Mouse (Mus musculus) midbrain, embryonic 12.5 days (tissue): Measurements from ENCODE around the gene Pom121. TPM values are rescaled to one million over a fixed set of nuclear protein-coding genes. Genes with fewer than 3 reads are reported as not detected.

Experiments
- ATAC-seq: fragments of 200-750 bp; cut with Nextera tagmentation; 2 replicates; pipeline ENCODE4 v1.8.0; 2017; ENCODE audit warnings: low read depth, moderate TSS enrichment, moderate library complexity; ENCODE audit not compliant: low FRiP score
- H3K27ac ChIP-seq: fragments of 300-500 bp; sonication (generic); replicated peaks from 2 replicates; pipeline ENCODE4 v1.5.1; 2016; ENCODE audit warnings: mild to moderate bottlenecking
- H3K27me3 ChIP-seq: fragments of 300-500 bp; sonication (generic); 2 replicates; pipeline ENCODE4 v1.6.1; 2016; ENCODE audit warnings: mild to moderate bottlenecking
- H3K36me3 ChIP-seq: fragments of 300-500 bp; sonication (generic); 2 replicates; pipeline ENCODE4 v1.6.1; 2016
- H3K4me1 ChIP-seq: fragments of 300-500 bp; sonication (generic); 2 replicates; pipeline ENCODE4 v1.6.1; 2016
- H3K4me2 ChIP-seq: fragments of 300-500 bp; sonication (generic); replicated peaks from 2 replicates; pipeline ENCODE4 v1.6.1; 2016; ENCODE audit warnings: mild to moderate bottlenecking, moderate library complexity
- H3K4me3 ChIP-seq: fragments of 300-500 bp; sonication (generic); 2 replicates; pipeline ENCODE4 v1.5.1; 2016; ENCODE audit warnings: mild to moderate bottlenecking
- H3K9ac ChIP-seq: fragments of 300-500 bp; sonication (generic); replicated peaks from 2 replicates; pipeline ENCODE4 v1.6.1; 2016; ENCODE audit warnings: mild to moderate bottlenecking, moderate library complexity
- H3K9me3 ChIP-seq: fragments of 300-500 bp; sonication (generic); 2 replicates; pipeline ENCODE4 v1.6.1; 2016; ENCODE audit warnings: mild to moderate bottlenecking
- WGBS: fragments of 180-500 bp; shearing (Covaris S2); methylation state at CpG from one replicate; pipeline ENCODE4 v1.1.7; 2016; 5-methylcytosine and 5-hydroxymethylcytosine counted together
- polyA plus RNA-seq: library from polyadenylated mRNA; unstranded; fragments of >200 nt; fragmentation: Nextera tagmentation; extraction: Ambion mirVana; gene quantifications from 2 replicates; pipeline ENCODE4 v1.2.1, GENCODE M21; 2016

The Pom121 gene
- 20.9 and 24.9 TPM in 2 replicates for polyA plus RNA-seq

- H3K27ac ChIP-seq: peak within 1 kb of the TSS; percentile 90
- WGBS: under 1% methylated on average over 109 of the region's 110 CpGs
- ATAC-seq: peak; percentile 90
- peak within 1 kb of the TSS; percentile 98 for H3K9ac ChIP-seq
- H3K4me1 ChIP-seq: peaks cover 14% of the 10 kb centered on the region
- no peaks in the 10 kb centered on the region for H3K9me3 ChIP-seq
- peak within 1 kb of the TSS; percentile 99 for H3K4me3 ChIP-seq
- peaks cover 31% of the 10 kb centered on the region for H3K36me3 ChIP-seq
- peak within 1 kb of the TSS; percentile 82 for H3K4me2 ChIP-seq
- H3K27me3 ChIP-seq: 0 out of 2 replicates have a peak, but pooled peaks cover 4% of the 10 kb centered on the region
Observed at GRCm38 (mm10) chr5:135394004-135394823, at the start of gene Pom121. Gene Pom121, minus strand, starts transcription at chr5:135394546.

DNA sequence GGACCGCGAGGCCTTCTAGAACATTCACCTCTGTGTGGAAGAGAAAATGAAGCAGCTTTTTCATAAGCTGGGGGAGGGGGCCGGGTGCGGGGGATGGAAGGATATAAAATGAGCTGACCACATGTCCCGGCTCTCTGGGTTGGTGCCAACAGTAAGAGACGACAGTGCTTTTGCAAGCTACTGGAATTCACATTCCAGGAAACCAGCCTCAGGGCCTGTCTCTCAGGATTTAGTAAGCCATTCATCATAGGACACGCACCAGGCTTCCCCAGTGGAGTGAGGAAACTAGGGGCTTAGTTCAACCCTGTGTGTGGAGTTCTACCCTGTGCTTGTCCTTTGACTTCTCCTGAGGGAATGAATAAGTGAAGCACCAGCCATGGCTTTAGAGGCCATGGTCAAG, 48.1 kb upstream of the Pom121 start:
- Histone ChIP-seq H3K27me3 (no peaks in the 10 kb centered on the region), H3K9me3 (no peaks in the 10 kb centered on the region), H3K4me3 (no peak overlapping the region), H3K4me1 (no peaks in the 10 kb centered on the region), H3K9ac (no peak overlapping the region), H3K4me2 (no peak overlapping the region), H3K36me3 (peaks cover 90% of the 10 kb centered on the region), H3K27ac (no peak overlapping the region)
- 90% methylated on average over 7 of the region's 7 CpGs for WGBS
- ATAC-seq: no peak

DNA sequence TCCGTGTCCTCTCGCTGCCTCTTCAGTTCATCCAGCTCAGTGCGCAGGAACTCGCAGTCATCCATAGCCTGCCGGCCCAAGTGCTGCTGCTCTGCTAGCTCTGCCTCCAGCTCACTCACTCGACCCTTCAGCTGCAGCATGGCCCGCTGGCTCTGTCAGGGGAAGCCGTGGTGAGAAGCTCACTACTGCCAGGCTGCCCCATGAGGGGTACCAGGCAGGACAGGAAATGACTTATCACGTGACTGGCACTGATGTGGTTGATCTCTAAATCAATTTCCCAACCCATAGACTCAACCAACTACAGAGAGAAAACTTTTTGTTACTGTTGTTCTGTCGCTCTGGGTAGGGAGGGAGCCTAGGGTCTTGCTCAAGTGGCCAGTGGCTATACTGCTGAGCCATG, 40.7 kb upstream of the Pom121 start:
- H3K27me3 ChIP-seq: no peaks in the 10 kb centered on the region
- no peak overlapping the region for H3K9ac ChIP-seq
- no peaks in the 10 kb centered on the region for H3K4me1 ChIP-seq
- no peak overlapping the region for H3K27ac ChIP-seq
- H3K36me3 ChIP-seq: peaks cover 85% of the 10 kb centered on the region
- no peak overlapping the region for H3K4me2 ChIP-seq
- ATAC-seq: no peak
- H3K4me3 ChIP-seq: no peak overlapping the region
- peaks cover 5% of the 10 kb centered on the region; the same call in 1 of the 2 replicates for H3K9me3 ChIP-seq
- WGBS: 99% methylated on average over 10 of the region's 10 CpGs

- no peak for ATAC-seq
- no peak overlapping the region for H3K9ac ChIP-seq
Observed at GRCm38 (mm10) chr5:135433861-135434260, 39.5 kb upstream of the Pom121 start.

GRCm38 (mm10) chr5:135431111-135431510, 36.8 kb upstream of the Pom121 start:
- WGBS: 94% methylated on average over 6 of the region's 6 CpGs

More at GRCm38 (mm10) chr5:135433861-135434260, 39.5 kb upstream of the Pom121 start:
- no peak overlapping the region for H3K4me2 ChIP-seq
- no peak overlapping the region for H3K4me3 ChIP-seq
- peaks cover 88% of the 10 kb centered on the region for H3K36me3 ChIP-seq
- H3K4me1 ChIP-seq: no peaks in the 10 kb centered on the region
- H3K27ac ChIP-seq: no peak overlapping the region
- no peaks in the 10 kb centered on the region for H3K27me3 ChIP-seq
- WGBS: 98% methylated on average over 4 of the region's 4 CpGs
- H3K9me3 ChIP-seq: peaks cover 5% of the 10 kb centered on the region; the same call in 1 of the 2 replicates

DNA sequence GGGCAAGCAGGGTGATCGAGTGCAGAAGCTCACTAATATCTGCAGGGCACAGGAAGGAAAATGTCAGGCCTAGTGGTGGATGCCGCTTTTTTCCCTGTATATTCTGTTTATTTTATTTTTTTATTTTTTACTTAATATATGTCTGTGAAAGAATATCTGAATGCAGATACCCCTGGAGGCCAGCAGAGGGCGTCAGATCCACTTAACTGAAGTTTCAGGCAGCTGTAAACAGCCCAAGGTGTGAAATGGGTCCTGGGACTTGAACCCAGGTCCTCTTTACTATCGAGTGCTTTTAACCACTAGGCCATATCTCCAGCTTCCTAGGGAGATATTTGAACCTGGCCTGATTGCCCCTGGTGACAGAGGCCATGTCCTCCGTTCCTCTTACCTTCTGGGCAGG, 34.4 kb upstream of the Pom121 start:
- Histone ChIP-seq H3K27me3 (no peaks in the 10 kb centered on the region), H3K9me3 (peaks cover under 1% of the 10 kb centered on the region; the same call in 1 of the 2 replicates), H3K4me3 (no peak overlapping the region), H3K9ac (no peak overlapping the region), H3K4me1 (no peaks in the 10 kb centered on the region), H3K27ac (no peak overlapping the region), H3K4me2 (no peak overlapping the region), H3K36me3 (peaks cover 91% of the 10 kb centered on the region)
- WGBS: 75% methylated on average over 5 of the region's 5 CpGs
- ATAC-seq: no peak

More at GRCm38 (mm10) chr5:135431111-135431510, 36.8 kb upstream of the Pom121 start:
- H3K9me3 ChIP-seq: peaks cover 5% of the 10 kb centered on the region; the same call in 1 of the 2 replicates
- H3K4me1 ChIP-seq: no peaks in the 10 kb centered on the region
- no peak overlapping the region for H3K4me2 ChIP-seq
- H3K36me3 ChIP-seq: peaks cover 91% of the 10 kb centered on the region
- H3K4me3 ChIP-seq: no peak overlapping the region
- H3K9ac ChIP-seq: no peak overlapping the region
- no peaks in the 10 kb centered on the region for H3K27me3 ChIP-seq
- no peak for ATAC-seq
- no peak overlapping the region for H3K27ac ChIP-seq

GRCm38 (mm10) chr5:135410266-135410665, 15.9 kb upstream of the Pom121 start:
- peaks cover 57% of the 10 kb centered on the region for H3K36me3 ChIP-seq
- no peak overlapping the region for H3K27ac ChIP-seq
- no peak overlapping the region for H3K4me3 ChIP-seq
- no peaks in the 10 kb centered on the region for H3K9me3 ChIP-seq
- H3K9ac ChIP-seq: no peak overlapping the region
- WGBS: 93% methylated on average over 9 of the region's 9 CpGs
- H3K27me3 ChIP-seq: no peaks in the 10 kb centered on the region
- H3K4me2 ChIP-seq: no peak overlapping the region
- no peaks in the 10 kb centered on the region for H3K4me1 ChIP-seq
- ATAC-seq: no peak

DNA sequence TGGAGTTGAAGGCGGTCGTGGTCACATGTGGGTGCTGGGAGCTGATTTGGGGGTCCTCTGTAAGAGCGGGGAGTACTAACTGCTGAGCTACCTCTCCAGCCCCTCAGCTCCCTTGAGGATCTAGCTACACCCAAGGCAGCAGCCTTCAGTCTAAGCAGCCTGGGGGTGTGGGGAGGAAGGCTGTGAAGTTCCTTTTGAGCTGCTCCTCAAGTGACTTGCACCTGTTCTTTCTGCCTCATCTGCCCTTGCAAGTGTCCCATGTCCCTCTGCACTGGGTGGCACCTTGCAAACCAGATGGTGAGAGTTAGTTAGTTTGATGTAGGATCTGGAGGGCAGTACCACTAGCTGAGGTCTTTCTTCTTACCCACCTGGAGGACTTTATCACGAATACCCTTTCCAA, 13.8 kb upstream of the Pom121 start:
- H3K9ac ChIP-seq: no peak overlapping the region
- no peaks in the 10 kb centered on the region for H3K9me3 ChIP-seq
- ATAC-seq: no peak
- H3K27ac ChIP-seq: no peak overlapping the region
- peaks cover 4% of the 10 kb centered on the region; the same call in 1 of the 2 replicates for H3K27me3 ChIP-seq
- H3K4me1 ChIP-seq: peaks cover 5% of the 10 kb centered on the region; the same call in 1 of the 2 replicates
- 83% methylated on average over 4 of the region's 4 CpGs for WGBS
- H3K4me3 ChIP-seq: no peak overlapping the region
- H3K36me3 ChIP-seq: peaks cover 36% of the 10 kb centered on the region
- H3K4me2 ChIP-seq: no peak overlapping the region

DNA sequence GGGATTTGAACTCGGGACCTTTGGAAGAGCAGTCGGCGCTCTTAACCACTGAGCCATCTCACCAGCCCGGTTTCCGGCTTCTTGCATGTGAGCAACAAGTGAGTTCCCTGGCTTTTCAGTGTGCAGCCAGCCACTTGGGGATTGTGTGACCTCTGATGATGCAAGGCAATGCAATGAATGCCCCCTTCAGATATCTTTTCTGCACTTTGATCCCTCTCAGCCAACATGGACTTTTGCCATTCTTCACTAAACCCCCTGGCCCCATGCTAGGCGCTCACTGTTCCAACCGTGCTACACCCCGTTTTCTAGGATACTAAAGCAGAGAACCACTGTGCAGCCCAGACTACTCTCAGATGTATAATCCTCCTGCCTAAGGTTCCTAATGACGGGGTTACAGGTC, 11.1 kb upstream of the Pom121 start:
- Histone ChIP-seq H3K36me3 (peaks cover 13% of the 10 kb centered on the region), H3K4me2 (no peak overlapping the region), H3K4me3 (no peak overlapping the region), H3K9ac (no peak overlapping the region), H3K4me1 (peaks cover 5% of the 10 kb centered on the region; the same call in 1 of the 2 replicates), H3K27ac (no peak overlapping the region), H3K9me3 (no peaks in the 10 kb centered on the region), H3K27me3 (peaks cover 4% of the 10 kb centered on the region; the same call in 1 of the 2 replicates)
- 82% methylated on average over 9 of the region's 9 CpGs for WGBS
- ATAC-seq: no peak

- Histone ChIP-seq H3K9me3 (no peaks in the 10 kb centered on the region), H3K9ac (no peak overlapping the region), H3K27ac (no peak overlapping the region), H3K4me1 (peaks cover 5% of the 10 kb centered on the region; the same call in 1 of the 2 replicates), H3K4me3 (no peak overlapping the region), H3K27me3 (peaks cover 4% of the 10 kb centered on the region; the same call in 1 of the 2 replicates), H3K36me3 (peaks cover 5% of the 10 kb centered on the region), H3K4me2 (no peak overlapping the region; the same call in 1 of the 2 replicates)
- WGBS: 33% methylated on average over 20 of the region's 20 CpGs
- peak; percentile 58; the same call in 1 of the 2 replicates for ATAC-seq
Observed at GRCm38 (mm10) chr5:135404623-135405022, 10.3 kb upstream of the Pom121 start.

DNA sequence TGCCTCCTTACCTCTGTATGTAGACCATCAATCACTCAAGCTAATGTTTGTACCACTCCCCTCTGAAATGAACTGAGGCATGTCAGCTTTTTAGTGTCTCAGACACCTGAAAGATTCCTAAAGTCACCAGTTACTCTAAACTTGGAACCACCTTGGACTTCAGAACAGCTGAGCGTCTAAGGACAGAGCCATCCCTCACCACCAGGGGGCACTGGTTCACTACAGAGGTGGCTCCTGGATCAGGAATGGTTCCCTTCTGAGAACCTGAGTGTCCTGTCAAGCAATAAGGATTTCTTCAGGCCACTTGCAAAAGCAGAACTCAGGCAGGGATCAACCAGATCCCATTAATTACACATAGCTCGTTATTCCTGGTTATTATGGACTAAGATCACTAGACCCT, 5.9 kb upstream of the Pom121 start:
- ATAC-seq: no peak
- peaks cover 9% of the 10 kb centered on the region; the same call in 1 of the 2 replicates for H3K27me3 ChIP-seq
- no peak overlapping the region for H3K9ac ChIP-seq
- 11% methylated on average over 2 of the region's 2 CpGs for WGBS
- no peak overlapping the region for H3K4me3 ChIP-seq
- H3K9me3 ChIP-seq: no peaks in the 10 kb centered on the region
- H3K4me2 ChIP-seq: no peak overlapping the region
- H3K4me1 ChIP-seq: peaks cover 5% of the 10 kb centered on the region; the same call in 1 of the 2 replicates
- no peak overlapping the region for H3K27ac ChIP-seq
- no peaks in the 10 kb centered on the region for H3K36me3 ChIP-seq

DNA sequence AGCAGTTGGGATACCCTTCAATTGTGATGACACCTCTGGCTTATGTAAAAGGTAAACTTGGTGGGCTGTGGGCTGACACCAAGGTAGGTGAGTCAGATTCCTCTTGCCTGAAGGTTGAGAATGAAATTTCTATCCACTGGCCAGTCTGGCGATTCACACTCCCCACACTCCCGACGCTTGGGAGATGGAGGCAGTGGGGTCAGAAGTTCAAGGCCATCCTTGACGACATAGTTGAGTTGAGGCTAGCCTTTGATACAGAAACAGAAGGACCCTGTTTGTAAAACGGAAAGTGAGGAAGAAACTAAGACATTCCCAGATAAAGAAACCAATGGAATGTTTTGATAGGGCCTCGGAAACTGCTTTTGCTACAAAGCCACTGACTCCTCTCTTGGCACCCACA, 5.0 kb upstream of the Pom121 start:
- Histone ChIP-seq H3K4me2 (no peak overlapping the region), H3K36me3 (no peaks in the 10 kb centered on the region), H3K27ac (no peak overlapping the region), H3K4me3 (no peak overlapping the region), H3K9ac (no peak overlapping the region), H3K4me1 (peaks cover 4% of the 10 kb centered on the region), H3K9me3 (no peaks in the 10 kb centered on the region), H3K27me3 (peaks cover 6% of the 10 kb centered on the region; the same call in 1 of the 2 replicates)
- ATAC-seq: no peak
- 70% methylated on average over 6 of the region's 6 CpGs for WGBS
